Mouse (Mus musculus) stomach, postnatal 0 days (tissue): ENCODE measurements at regions not wholly inside any gene's neighbourhood (a gene's known extent, or its start where the extent isn't known, plus 50 kb on each side); places are given as distances from the start of the nearest gene placed in this dataset.

Source experiments
- CTCF ChIP-seq: IDR thresholded peaks from 2 replicates; pipeline ENCODE4 v1.5.1; 2016; ENCODE audit warnings: antibody characterized with exemption, low read depth, mild to moderate bottlenecking, moderate library complexity
- EP300 ChIP-seq: optimal IDR thresholded peaks from 2 replicates; pipeline ENCODE3; 2016; ENCODE audit warnings: antibody characterized with exemption

DNA sequence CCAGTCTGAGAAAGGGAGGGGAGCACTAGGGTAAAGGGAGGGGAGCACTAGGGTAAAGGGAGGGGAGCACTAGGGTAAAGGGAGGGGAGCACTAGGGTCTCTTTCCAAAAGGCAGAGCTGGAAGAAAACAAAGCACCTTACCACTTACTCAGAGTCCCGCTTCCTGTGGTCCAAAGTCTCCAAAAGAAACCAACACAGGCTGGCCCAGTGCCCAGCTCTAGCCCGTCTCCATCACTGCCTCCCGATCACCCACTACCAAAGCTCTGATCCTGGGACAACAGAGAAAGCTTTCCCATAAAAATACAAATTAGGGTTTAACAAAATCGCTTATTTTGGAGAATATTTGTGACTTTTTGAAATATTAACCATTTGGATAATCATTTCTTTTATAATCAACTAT is 188.4 kb upstream of the Ppp2r2d start:
- TF ChIP-seq CTCF = no peak
- no peak for TF ChIP-seq EP300
